Mouse (Mus musculus) liver, embryonic 13.5 days (tissue): ENCODE measurements around the gene Il2rb. TPM values are rescaled to one million over a fixed set of nuclear protein-coding genes. Genes with fewer than 3 reads are reported as not detected.

ENCODE experiments used
- ATAC-seq: fragments of 200-750 bp; cut with Nextera tagmentation; 2 replicates; pipeline ENCODE4 v1.8.0; 2017; ENCODE audit warnings: low read depth, mild to moderate bottlenecking, moderate number of reproducible peaks, moderate library complexity
- DNase-seq: peaks from one replicate; pipeline ENCODE4 v3.0.0; 2022
- H3K27ac ChIP-seq: fragments of 300-500 bp; sonication (generic); 2 replicates; pipeline ENCODE4 v1.5.1; 2015; ENCODE audit warnings: moderate library complexity, mild to moderate bottlenecking, inconsistent platforms
- H3K27me3 ChIP-seq: fragments of 300-500 bp; sonication (generic); 2 replicates; pipeline ENCODE4 v1.6.1; 2015; ENCODE audit warnings: mild to moderate bottlenecking, inconsistent platforms
- H3K36me3 ChIP-seq: fragments of 300-500 bp; sonication (generic); 2 replicates; pipeline ENCODE4 v1.6.1; 2015; ENCODE audit warnings: mild to moderate bottlenecking, inconsistent platforms
- H3K4me1 ChIP-seq: fragments of 300-500 bp; sonication (generic); replicated peaks from 2 replicates; pipeline ENCODE4 v1.6.1; 2015; ENCODE audit warnings: inconsistent platforms
- H3K4me2 ChIP-seq: fragments of 300-500 bp; sonication (generic); 2 replicates; pipeline ENCODE4 v1.6.1; 2015; ENCODE audit warnings: inconsistent platforms, mild to moderate bottlenecking, moderate library complexity
- H3K4me3 ChIP-seq: fragments of 300-500 bp; sonication (generic); replicated peaks from 2 replicates; pipeline ENCODE4 v1.5.1; 2015; ENCODE audit warnings: mild to moderate bottlenecking, inconsistent platforms
- H3K9ac ChIP-seq: fragments of 300-500 bp; sonication (generic); 2 replicates; pipeline ENCODE4 v1.6.1; 2015; ENCODE audit warnings: mild to moderate bottlenecking, inconsistent platforms
- H3K9me3 ChIP-seq: fragments of 300-500 bp; sonication (generic); replicated peaks from 2 replicates; pipeline ENCODE4 v1.6.1; 2016; ENCODE audit warnings: inconsistent platforms
- WGBS: fragments of 180-500 bp; shearing (Covaris S2); methylation state at CpG from one replicate; pipeline ENCODE4 v1.1.7; 2015; ENCODE audit not compliant: insufficient replicate concordance; 5-methylcytosine and 5-hydroxymethylcytosine counted together
- polyA plus RNA-seq: library from polyadenylated mRNA; unstranded; fragments of >200 nt; fragmentation: Nextera tagmentation; extraction: Ambion mirVana; gene quantifications from 2 replicates; pipeline ENCODE4 v1.2.1, GENCODE M21; 2015

Gene Il2rb
- polyA plus RNA-seq: 0.23 and 0.35 TPM in 2 replicates

- Histone ChIP-seq H3K27ac (no peak within 1 kb of the TSS), H3K36me3 (no peaks in the 10 kb centered on the region), H3K27me3 (no peaks in the 10 kb centered on the region), H3K4me2 (no peak within 1 kb of the TSS), H3K4me1 (no peaks in the 10 kb centered on the region), H3K9me3 (no peaks in the 10 kb centered on the region), H3K4me3 (no peak within 1 kb of the TSS), H3K9ac (no peak within 1 kb of the TSS)
- WGBS: 76% methylated on average over 11 of the region's 11 CpGs
- ATAC-seq: no peak
- no peak for DNase-seq
Observed at GRCm38 (mm10) chr15:78494968-78495406, at the start of gene Il2rb. Gene Il2rb, minus strand, starts transcription at chr15:78495271.

GRCm38 (mm10) chr15:78544561-78545001 lies 49.5 kb upstream of the Il2rb start, which contains the start of gene Sstr3:
Gene Sstr3, minus strand, starts transcription at chr15:78544685.
- Histone ChIP-seq H3K4me2 (no peak within 1 kb of the TSS), H3K27me3 (peaks cover 59% of the 10 kb centered on the region), H3K4me3 (no peak within 1 kb of the TSS), H3K9ac (no peak within 1 kb of the TSS), H3K4me1 (peaks cover 22% of the 10 kb centered on the region), H3K36me3 (no peaks in the 10 kb centered on the region), H3K9me3 (no peaks in the 10 kb centered on the region), H3K27ac (no peak within 1 kb of the TSS)
- 7% methylated on average over 14 of the region's 14 CpGs for WGBS
- ATAC-seq (no peak), DNase-seq (no peak)

- Histone ChIP-seq H3K4me3 (no peak overlapping the region), H3K9ac (no peak overlapping the region), H3K36me3 (no peaks in the 10 kb centered on the region), H3K9me3 (no peaks in the 10 kb centered on the region), H3K4me2 (no peak overlapping the region), H3K4me1 (peaks cover 18% of the 10 kb centered on the region), H3K27ac (no peak overlapping the region), H3K27me3 (peaks cover 64% of the 10 kb centered on the region)
- WGBS: 61% methylated on average over 15 of the region's 15 CpGs
- ATAC-seq: no peak
- DNase-seq: no peak
Observed at GRCm38 (mm10) chr15:78544041-78544440, 49.0 kb upstream of the Il2rb start.

GRCm38 (mm10) chr15:78542767-78543303 lies 47.8 kb upstream of the Il2rb start:
- DNase-seq (no peak), ATAC-seq (no peak)
- H3K36me3 ChIP-seq: no peaks in the 10 kb centered on the region
- H3K4me3 ChIP-seq: no peak overlapping the region
- 56% methylated on average over 7 of the region's 7 CpGs for WGBS
- peaks cover 7% of the 10 kb centered on the region for H3K4me1 ChIP-seq
- no peak overlapping the region for H3K27ac ChIP-seq
- no peak overlapping the region for H3K4me2 ChIP-seq
- no peak overlapping the region for H3K9ac ChIP-seq
- no peaks in the 10 kb centered on the region for H3K9me3 ChIP-seq
- peaks cover 66% of the 10 kb centered on the region for H3K27me3 ChIP-seq

- 0 out of 2 replicates have a peak, but pooled peaks cover 4% of the 10 kb centered on the region for H3K4me1 ChIP-seq
- H3K4me2 ChIP-seq: no peak overlapping the region
- 76% methylated on average over 3 of the region's 3 CpGs for WGBS
- no peaks in the 10 kb centered on the region for H3K36me3 ChIP-seq
- H3K9me3 ChIP-seq: no peaks in the 10 kb centered on the region
- no peak overlapping the region for H3K27ac ChIP-seq
- ATAC-seq (no peak), DNase-seq (no peak)
- peaks cover 66% of the 10 kb centered on the region for H3K27me3 ChIP-seq
- H3K9ac ChIP-seq: no peak overlapping the region
- no peak overlapping the region for H3K4me3 ChIP-seq
Observed at GRCm38 (mm10) chr15:78542098-78542766, 47.2 kb upstream of the Il2rb start.

- ATAC-seq (no peak), DNase-seq (no peak)
- Histone ChIP-seq H3K4me2 (no peak overlapping the region), H3K36me3 (no peaks in the 10 kb centered on the region), H3K4me1 (0 out of 2 replicates have a peak, but pooled peaks cover 4% of the 10 kb centered on the region), H3K27ac (no peak overlapping the region), H3K9me3 (no peaks in the 10 kb centered on the region), H3K9ac (no peak overlapping the region), H3K4me3 (no peak overlapping the region), H3K27me3 (peaks cover 63% of the 10 kb centered on the region)
- WGBS: 56% methylated on average over 3 of the region's 3 CpGs
Observed at GRCm38 (mm10) chr15:78541606-78542005, 46.5 kb upstream of the Il2rb start.

- Histone ChIP-seq H3K9me3 (no peaks in the 10 kb centered on the region), H3K4me2 (no peak overlapping the region), H3K9ac (no peak overlapping the region), H3K4me3 (no peak overlapping the region), H3K36me3 (no peaks in the 10 kb centered on the region), H3K27me3 (peaks cover 60% of the 10 kb centered on the region), H3K4me1 (0 out of 2 replicates have a peak, but pooled peaks cover 4% of the 10 kb centered on the region), H3K27ac (no peak overlapping the region)
- WGBS: 39% methylated on average over 3 of the region's 3 CpGs
- ATAC-seq (no peak), DNase-seq (no peak)
Observed at GRCm38 (mm10) chr15:78541036-78541435, 46.0 kb upstream of the Il2rb start.

GRCm38 (mm10) chr15:78535723-78536421 lies 40.8 kb upstream of the Il2rb start:
- ATAC-seq: no peak
- DNase-seq: no peak

GRCm38 (mm10) chr15:78533346-78533835 lies 38.3 kb upstream of the Il2rb start:
- DNase-seq (no peak), ATAC-seq (no peak)
- 60% methylated on average over 10 of the region's 10 CpGs for WGBS
- no peaks in the 10 kb centered on the region for H3K36me3 ChIP-seq
- H3K27me3 ChIP-seq: peaks cover 17% of the 10 kb centered on the region
- H3K27ac ChIP-seq: peak overlapping the region; percentile 79
- H3K9me3 ChIP-seq: no peaks in the 10 kb centered on the region
- H3K9ac ChIP-seq: no peak overlapping the region
- no peak overlapping the region for H3K4me2 ChIP-seq
- H3K4me3 ChIP-seq: no peak overlapping the region
- H3K4me1 ChIP-seq: peaks cover 40% of the 10 kb centered on the region

More at GRCm38 (mm10) chr15:78535723-78536421, 40.8 kb upstream of the Il2rb start:
- Histone ChIP-seq H3K36me3 (no peaks in the 10 kb centered on the region), H3K27ac (no peak overlapping the region), H3K4me1 (peaks cover 17% of the 10 kb centered on the region), H3K9me3 (no peaks in the 10 kb centered on the region), H3K4me3 (no peak overlapping the region), H3K27me3 (peaks cover 26% of the 10 kb centered on the region), H3K4me2 (no peak overlapping the region), H3K9ac (no peak overlapping the region)
- WGBS: 48% methylated on average over 10 of the region's 10 CpGs

GRCm38 (mm10) chr15:78532566-78533345 lies 37.7 kb upstream of the Il2rb start:
- Histone ChIP-seq H3K9me3 (no peaks in the 10 kb centered on the region), H3K4me2 (peak overlapping the region; percentile 59), H3K4me3 (no peak overlapping the region), H3K9ac (no peak overlapping the region), H3K27me3 (peaks cover 17% of the 10 kb centered on the region), H3K4me1 (peaks cover 42% of the 10 kb centered on the region), H3K36me3 (no peaks in the 10 kb centered on the region), H3K27ac (peak overlapping the region; percentile 79)
- DNase-seq (no peak), ATAC-seq (peak; percentile 21; the same call in 1 of the 2 replicates)
- WGBS: 65% methylated on average over 10 of the region's 10 CpGs
